Mouse (Mus musculus): ENCODE measurements around the gene Nfix. TPM values are rescaled to one million over a fixed set of nuclear protein-coding genes. Genes with fewer than 3 reads are reported as not detected.
A peak's percentile ranks its signal among the peaks of the same experiment; 100 is the strongest.

The Nfix gene
- polyA plus RNA-seq, 1 experiment: 98.5 TPM

DNA sequence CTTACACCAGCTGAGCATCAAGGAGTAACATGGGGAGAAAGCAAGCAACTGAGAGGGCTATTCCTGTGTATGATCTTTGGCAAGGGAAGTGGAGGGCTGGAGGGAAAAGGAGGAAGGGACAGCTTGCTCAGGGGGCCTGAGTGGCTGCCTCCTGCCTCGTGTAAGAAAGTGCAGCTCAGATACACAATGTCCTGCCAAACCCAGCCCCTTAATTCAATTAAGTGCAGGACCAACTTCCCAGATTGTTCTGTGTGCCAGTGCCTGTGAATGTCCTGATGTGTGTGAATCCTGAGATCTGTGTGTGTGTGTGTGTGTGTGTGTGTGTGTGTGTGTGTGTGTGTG, 60.8 kb downstream of the Nfix start:
- TF ChIP-seq CTCF (IDR thresholded peaks at IDR 0.05; ENCODE audit: borderline replicate concordance, insufficient read depth, low read depth, low read length) (no peak), POLR2A (IDR thresholded peaks at IDR 0.05; ENCODE audit: borderline replicate concordance, insufficient read depth, low read length) (no peak)
- no peak overlapping the region for H3K4me3 ChIP-seq (replicated peaks; ENCODE audit: insufficient read depth, low read depth, low read length)
- peaks cover 92% of the 10 kb centered on the region for H3K4me1 ChIP-seq (ENCODE audit: control insufficient read depth, insufficient read depth, low read length)
- H3K27ac ChIP-seq (ENCODE audit: insufficient read depth, low read length): peak overlapping the region; percentile 73
- DNase-seq: no peak
- WGBS: 0% methylated on average over 1 of the region's 1 CpGs
- H3K27me3 ChIP-seq (ENCODE audit: control insufficient read depth, insufficient read depth, low read length): no peaks in the 10 kb centered on the region

- 24% methylated on average over 10 of the region's 10 CpGs for WGBS
- H3K4me1 ChIP-seq (ENCODE audit: control insufficient read depth, insufficient read depth, low read length): peaks cover 92% of the 10 kb centered on the region
These were observed 61.3 kb downstream of the Nfix start for GRCm38 (mm10) chr8:84738715-84739400.

DNA sequence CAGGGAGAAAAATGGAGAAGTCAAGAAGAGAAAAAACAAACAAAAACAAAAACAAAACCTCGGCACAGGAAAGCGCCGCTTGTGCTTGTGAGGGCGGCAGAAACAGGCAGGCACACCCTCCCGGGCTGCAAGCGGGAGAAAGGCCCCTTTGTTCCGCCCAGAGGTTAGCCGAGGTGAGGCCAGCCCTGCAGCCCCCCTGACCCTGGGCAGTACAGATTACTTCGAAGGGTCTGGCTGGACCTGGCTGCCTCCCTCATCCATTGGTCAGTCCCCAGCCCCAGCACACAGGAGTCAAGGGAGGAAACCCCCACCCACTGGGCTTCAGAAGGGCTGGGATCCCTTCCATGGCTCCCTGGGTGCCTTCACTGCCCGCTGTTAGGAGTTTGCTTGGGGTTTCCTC, 61.9 kb downstream of the Nfix start:
- 36% methylated on average over 10 of the region's 10 CpGs for WGBS
- TF ChIP-seq POLR2A (IDR thresholded peaks at IDR 0.05; ENCODE audit: borderline replicate concordance, insufficient read depth, low read length) (no peak), CTCF (IDR thresholded peaks at IDR 0.05; ENCODE audit: borderline replicate concordance, insufficient read depth, low read depth, low read length) (no peak)
- Histone ChIP-seq H3K4me1 (ENCODE audit: control insufficient read depth, insufficient read depth, low read length) (peaks cover 92% of the 10 kb centered on the region), H3K27me3 (ENCODE audit: control insufficient read depth, insufficient read depth, low read length) (no peaks in the 10 kb centered on the region), H3K27ac (ENCODE audit: insufficient read depth, low read length) (peak overlapping the region; percentile 73), H3K4me3 (replicated peaks; ENCODE audit: insufficient read depth, low read depth, low read length) (no peak overlapping the region)
- no peak for DNase-seq

More at GRCm38 (mm10) chr8:84738715-84739400, 61.3 kb downstream of the Nfix start:
- Histone ChIP-seq H3K27me3 (ENCODE audit: control insufficient read depth, insufficient read depth, low read length) (no peaks in the 10 kb centered on the region), H3K4me3 (replicated peaks; ENCODE audit: insufficient read depth, low read depth, low read length) (no peak overlapping the region), H3K27ac (ENCODE audit: insufficient read depth, low read length) (peak overlapping the region; percentile 73)
- TF ChIP-seq POLR2A (IDR thresholded peaks at IDR 0.05; ENCODE audit: borderline replicate concordance, insufficient read depth, low read length) (no peak), CTCF (IDR thresholded peaks at IDR 0.05; ENCODE audit: borderline replicate concordance, insufficient read depth, low read depth, low read length) (no peak)
- DNase-seq: peak in 1 of 2 experiments; percentile 60

DNA sequence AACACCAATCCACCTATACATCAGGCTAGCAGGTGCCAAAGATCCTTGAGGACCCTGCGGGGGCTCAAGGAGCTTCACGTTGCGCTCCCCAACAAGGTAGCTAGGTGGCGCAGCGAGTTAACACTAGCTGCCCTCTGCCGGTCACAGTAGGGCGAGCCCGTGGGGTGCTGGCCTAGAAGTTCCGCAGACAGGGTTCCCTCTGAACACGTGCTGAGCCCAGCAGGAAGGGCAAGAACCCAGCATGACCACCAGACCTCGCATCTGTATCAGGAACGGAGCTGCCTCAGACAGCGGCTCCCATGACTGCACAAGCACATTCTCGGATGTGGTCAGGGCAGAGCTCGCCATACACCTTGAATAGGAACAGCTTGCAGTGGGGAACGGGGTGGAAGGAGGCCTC, 62.5 kb downstream of the Nfix start:
- Histone ChIP-seq H3K4me1 (ENCODE audit: control insufficient read depth, insufficient read depth, low read length) (peaks cover 93% of the 10 kb centered on the region), H3K27me3 (ENCODE audit: control insufficient read depth, insufficient read depth, low read length) (no peaks in the 10 kb centered on the region), H3K27ac (ENCODE audit: insufficient read depth, low read length) (peak overlapping the region; percentile 2; the same call in 1 of the 2 replicates), H3K4me3 (replicated peaks; ENCODE audit: insufficient read depth, low read depth, low read length) (no peak overlapping the region)
- peak; percentile 79 to 86 for DNase-seq
- TF ChIP-seq POLR2A (IDR thresholded peaks at IDR 0.05; ENCODE audit: borderline replicate concordance, insufficient read depth, low read length) (no peak), CTCF (IDR thresholded peaks at IDR 0.05; ENCODE audit: borderline replicate concordance, insufficient read depth, low read depth, low read length) (peak; percentile 97)
- WGBS: 2% methylated on average over 16 of the region's 16 CpGs

GRCm38 (mm10) chr8:84736521-84736920, 63.6 kb downstream of the Nfix start:
- TF ChIP-seq CTCF (IDR thresholded peaks at IDR 0.05; ENCODE audit: borderline replicate concordance, insufficient read depth, low read depth, low read length): no peak
- no peak for TF ChIP-seq POLR2A (IDR thresholded peaks at IDR 0.05; ENCODE audit: borderline replicate concordance, insufficient read depth, low read length)
- 62% methylated on average over 4 of the region's 4 CpGs for WGBS
- Histone ChIP-seq H3K4me1 (ENCODE audit: control insufficient read depth, insufficient read depth, low read length) (peaks cover 93% of the 10 kb centered on the region), H3K27me3 (ENCODE audit: control insufficient read depth, insufficient read depth, low read length) (no peaks in the 10 kb centered on the region), H3K27ac (ENCODE audit: insufficient read depth, low read length) (peak overlapping the region; percentile 36), H3K4me3 (replicated peaks; ENCODE audit: insufficient read depth, low read depth, low read length) (no peak overlapping the region)
- no peak for DNase-seq

DNA sequence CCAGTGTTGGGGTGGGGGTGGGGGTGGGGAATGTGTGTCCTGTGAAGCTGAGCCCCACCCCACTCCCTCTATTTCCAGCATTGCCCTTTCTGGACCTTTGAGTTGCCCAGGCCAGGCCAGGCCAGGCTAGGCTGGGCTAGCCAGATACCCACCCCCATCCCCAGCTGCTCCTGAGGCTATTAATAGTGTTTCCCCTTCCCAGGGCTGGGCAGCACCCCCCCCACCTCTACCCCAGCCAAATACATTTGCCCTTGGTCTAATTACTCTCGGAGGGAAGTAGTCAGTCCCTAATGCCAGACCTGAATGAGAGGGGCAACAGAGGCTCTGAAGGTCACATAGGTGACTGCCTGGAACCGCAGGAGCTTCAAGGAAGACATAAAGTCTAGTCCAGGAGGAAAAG, 64.5 kb downstream of the Nfix start:
- H3K27me3 ChIP-seq (ENCODE audit: control insufficient read depth, insufficient read depth, low read length): no peaks in the 10 kb centered on the region
- H3K4me3 ChIP-seq (replicated peaks; ENCODE audit: insufficient read depth, low read depth, low read length): no peak overlapping the region
- no peak for DNase-seq
- peaks cover 93% of the 10 kb centered on the region for H3K4me1 ChIP-seq (ENCODE audit: control insufficient read depth, insufficient read depth, low read length)
- H3K27ac ChIP-seq (ENCODE audit: insufficient read depth, low read length): peak overlapping the region; percentile 36; the same call in 1 of the 2 replicates
- WGBS: 10% methylated on average over 2 of the region's 2 CpGs
- TF ChIP-seq CTCF (IDR thresholded peaks at IDR 0.05; ENCODE audit: borderline replicate concordance, insufficient read depth, low read depth, low read length) (no peak), POLR2A (IDR thresholded peaks at IDR 0.05; ENCODE audit: borderline replicate concordance, insufficient read depth, low read length) (no peak)

DNA sequence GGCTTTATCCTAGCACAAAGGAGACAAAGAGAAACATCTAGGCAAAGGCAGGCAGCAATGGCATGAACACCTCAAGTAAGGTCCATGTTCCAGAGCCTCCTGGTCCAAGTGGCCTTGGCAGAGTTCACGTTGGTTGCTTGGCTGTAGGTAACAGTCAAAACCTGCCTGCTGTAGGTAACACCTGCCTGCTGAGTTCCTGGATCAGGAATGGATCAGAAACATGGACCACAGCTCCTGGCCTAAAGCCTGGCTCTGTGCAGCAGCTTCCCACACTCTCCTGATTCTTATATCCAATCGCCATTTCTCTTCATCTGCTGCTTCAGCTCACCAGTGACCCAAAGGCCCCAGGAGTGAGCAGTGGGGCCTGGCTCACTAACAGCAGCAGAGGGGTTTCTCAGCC, 65.5 kb downstream of the Nfix start:
- DNase-seq: peak in 1 of 2 experiments; percentile 51
- H3K4me3 ChIP-seq (replicated peaks; ENCODE audit: insufficient read depth, low read depth, low read length): no peak overlapping the region
- peaks cover 92% of the 10 kb centered on the region for H3K4me1 ChIP-seq (ENCODE audit: control insufficient read depth, insufficient read depth, low read length)
- H3K27me3 ChIP-seq (ENCODE audit: control insufficient read depth, insufficient read depth, low read length): no peaks in the 10 kb centered on the region
- H3K27ac ChIP-seq (ENCODE audit: insufficient read depth, low read length): peak overlapping the region; percentile 24
- TF ChIP-seq POLR2A (IDR thresholded peaks at IDR 0.05; ENCODE audit: borderline replicate concordance, insufficient read depth, low read length): no peak
- 15% methylated on average over 2 of the region's 2 CpGs for WGBS

GRCm38 (mm10) chr8:84733959-84734358, 66.2 kb downstream of the Nfix start:
- WGBS: 26% methylated on average over 6 of the region's 6 CpGs
- no peaks in the 10 kb centered on the region for H3K27me3 ChIP-seq (ENCODE audit: control insufficient read depth, insufficient read depth, low read length)
- H3K4me1 ChIP-seq (ENCODE audit: control insufficient read depth, insufficient read depth, low read length): peaks cover 90% of the 10 kb centered on the region
- TF ChIP-seq CTCF (IDR thresholded peaks at IDR 0.05; ENCODE audit: borderline replicate concordance, insufficient read depth, low read depth, low read length) (no peak), POLR2A (IDR thresholded peaks at IDR 0.05; ENCODE audit: borderline replicate concordance, insufficient read depth, low read length) (no peak)
- H3K27ac ChIP-seq (ENCODE audit: insufficient read depth, low read length): peak overlapping the region; percentile 24
- DNase-seq: no peak
- no peak overlapping the region for H3K4me3 ChIP-seq (replicated peaks; ENCODE audit: insufficient read depth, low read depth, low read length)

Data from cerebellum, adult 2 months (tissue).